Mouse (Mus musculus) hindbrain, embryonic 15.5 days (tissue): Measurements from ENCODE around the gene Mis18bp1. TPM values are rescaled to one million over a fixed set of nuclear protein-coding genes. Genes with fewer than 3 reads are reported as not detected.
"Not testable (repeated sequence)": the region's sequence is repeated elsewhere in the genome, so short reads cannot be mapped to it uniquely, and the experiment has no call there.

Source experiments
- ATAC-seq: fragments of 200-750 bp; cut with Nextera tagmentation; 2 replicates; pipeline ENCODE4 v1.8.0; 2017; ENCODE audit warnings: low read depth, moderate number of reproducible peaks, moderate TSS enrichment; ENCODE audit not compliant: low FRiP score
- H3K27ac ChIP-seq: fragments of 300-500 bp; sonication (generic); replicated peaks from 2 replicates; pipeline ENCODE4 v1.5.1; 2015; ENCODE audit warnings: mild to moderate bottlenecking, inconsistent platforms
- H3K27me3 ChIP-seq: fragments of 300-500 bp; sonication (generic); 2 replicates; pipeline ENCODE4 v1.6.1; 2015; ENCODE audit warnings: control low read depth, inconsistent platforms
- H3K36me3 ChIP-seq: fragments of 300-500 bp; sonication (generic); 2 replicates; pipeline ENCODE4 v1.6.1; 2015; ENCODE audit warnings: control low read depth, inconsistent platforms
- H3K4me1 ChIP-seq: fragments of 300-500 bp; sonication (generic); replicated peaks from 2 replicates; pipeline ENCODE4 v1.6.1; 2015; ENCODE audit warnings: control low read depth, inconsistent platforms
- H3K4me2 ChIP-seq: fragments of 300-500 bp; sonication (generic); 2 replicates; pipeline ENCODE4 v1.6.1; 2015; ENCODE audit warnings: moderate library complexity, mild to moderate bottlenecking, inconsistent platforms
- H3K4me3 ChIP-seq: fragments of 300-500 bp; sonication (generic); 2 replicates; pipeline ENCODE4 v1.5.1; 2015; ENCODE audit warnings: mild to moderate bottlenecking, inconsistent platforms
- H3K9ac ChIP-seq: fragments of 300-500 bp; sonication (generic); 2 replicates; pipeline ENCODE4 v1.6.1; 2015; ENCODE audit warnings: inconsistent platforms
- H3K9me3 ChIP-seq: fragments of 300-500 bp; sonication (generic); 2 replicates; pipeline ENCODE4 v1.6.1; 2016; ENCODE audit warnings: control low read depth, inconsistent platforms
- WGBS: fragments of 180-500 bp; shearing (Covaris S2); methylation state at CpG from one replicate; pipeline ENCODE4 v1.1.7; 2015; 5-methylcytosine and 5-hydroxymethylcytosine counted together
- polyA plus RNA-seq: library from polyadenylated mRNA; unstranded; fragments of >200 nt; fragmentation: Nextera tagmentation; extraction: Ambion mirVana; gene quantifications from 2 replicates; pipeline ENCODE4 v1.2.1, GENCODE M21; 2015

Gene Mis18bp1
- 12.0 and 13.2 TPM in 2 replicates for polyA plus RNA-seq

DNA sequence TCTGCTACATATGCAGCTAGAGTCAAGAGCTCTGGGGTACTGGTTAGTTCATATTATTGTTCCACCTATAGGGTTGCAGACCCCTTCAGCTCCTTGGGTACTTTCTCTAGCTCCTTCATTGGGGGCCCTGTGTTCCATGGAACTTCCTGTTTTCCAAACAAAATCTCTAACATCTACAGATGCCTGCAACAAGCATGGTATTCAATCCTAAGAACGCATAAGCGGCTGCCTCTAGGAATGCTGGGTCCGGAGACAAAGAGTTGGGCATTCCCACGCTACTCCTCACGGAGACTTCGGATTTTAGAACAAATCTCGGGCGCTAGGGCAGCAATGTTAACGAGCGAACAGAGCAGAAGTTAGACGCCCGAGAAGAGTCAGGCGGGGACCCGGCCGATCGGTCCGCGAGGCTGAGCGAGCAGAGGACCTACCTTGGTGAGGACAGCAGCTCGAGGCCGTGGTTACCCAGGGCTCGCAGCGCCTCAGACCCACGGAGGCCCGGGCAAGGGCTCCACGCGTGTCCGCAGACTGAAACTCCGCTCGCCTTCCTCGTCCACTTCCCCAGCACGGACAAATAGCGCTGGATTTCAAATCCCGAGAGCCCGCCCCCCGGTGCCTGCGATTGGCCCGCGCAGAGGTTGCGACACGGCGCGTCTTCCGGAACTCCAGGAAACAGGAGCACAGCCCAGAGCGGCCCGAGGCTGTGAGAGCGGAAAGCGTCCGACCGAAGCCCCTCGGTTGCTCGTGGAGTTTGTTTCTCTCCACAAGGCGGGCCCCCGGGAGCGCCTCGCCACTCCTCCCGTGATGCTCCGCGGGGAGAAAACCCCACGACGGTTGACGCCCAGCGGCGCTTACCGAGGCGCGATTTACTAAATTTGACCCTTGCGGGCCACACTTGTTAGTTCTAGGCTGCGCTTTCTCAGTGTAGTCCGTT is at the start of gene Mis18bp1:
Mis18bp1 (minus strand) TSS at position 584 of the 931 bp plus-strand sequence.
- no peaks in the 10 kb centered on the region for H3K36me3 ChIP-seq
- ATAC-seq, result peak; percentile 100
- peak within 1 kb of the TSS; percentile 89 for H3K4me2 ChIP-seq
- no peaks in the 10 kb centered on the region for H3K27me3 ChIP-seq
- H3K9ac ChIP-seq, result peak within 1 kb of the TSS; percentile 74
- H3K27ac ChIP-seq, result peak within 1 kb of the TSS; percentile 96
- 0 out of 2 replicates have a peak, but pooled peaks cover 7% of the 10 kb centered on the region for H3K4me1 ChIP-seq
- H3K4me3 ChIP-seq, result peak within 1 kb of the TSS; percentile 94
- no peaks in the 10 kb centered on the region for H3K9me3 ChIP-seq
- under 1% methylated on average over 70 of the region's 70 CpGs for WGBS

DNA sequence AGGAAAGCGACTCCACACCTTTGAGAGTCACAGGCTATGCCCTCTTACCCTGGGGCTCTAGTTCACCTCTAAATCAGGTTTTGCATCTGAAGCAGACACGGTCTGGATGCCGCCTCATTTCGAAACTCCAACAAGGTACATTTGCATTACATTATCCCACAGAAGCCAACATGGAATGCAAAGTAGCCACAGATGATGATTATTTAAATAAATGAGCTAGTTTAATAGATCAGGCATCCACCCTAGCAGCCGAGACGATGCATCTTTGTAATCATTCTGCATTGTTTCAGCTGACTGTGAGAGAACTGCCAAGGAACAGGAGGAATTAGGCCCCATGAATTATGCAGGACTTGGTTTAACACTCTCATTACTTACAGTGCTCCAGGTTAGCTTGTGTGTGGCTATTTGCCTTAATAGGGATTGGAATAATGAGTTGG is 44.0 kb upstream of the Mis18bp1 start:
- Histone ChIP-seq H3K9ac (no peak overlapping the region), H3K27ac (no peak overlapping the region), H3K27me3 (no peaks in the 10 kb centered on the region), H3K36me3 (no peaks in the 10 kb centered on the region), H3K4me1 (peaks cover 6% of the 10 kb centered on the region; the same call in 1 of the 2 replicates), H3K9me3 (no peaks in the 10 kb centered on the region), H3K4me2 (no peak overlapping the region; the same call in 1 of the 2 replicates), H3K4me3 (no peak overlapping the region)
- peak; percentile 81 for ATAC-seq
- WGBS, result 37% methylated on average over 6 of the region's 6 CpGs

DNA sequence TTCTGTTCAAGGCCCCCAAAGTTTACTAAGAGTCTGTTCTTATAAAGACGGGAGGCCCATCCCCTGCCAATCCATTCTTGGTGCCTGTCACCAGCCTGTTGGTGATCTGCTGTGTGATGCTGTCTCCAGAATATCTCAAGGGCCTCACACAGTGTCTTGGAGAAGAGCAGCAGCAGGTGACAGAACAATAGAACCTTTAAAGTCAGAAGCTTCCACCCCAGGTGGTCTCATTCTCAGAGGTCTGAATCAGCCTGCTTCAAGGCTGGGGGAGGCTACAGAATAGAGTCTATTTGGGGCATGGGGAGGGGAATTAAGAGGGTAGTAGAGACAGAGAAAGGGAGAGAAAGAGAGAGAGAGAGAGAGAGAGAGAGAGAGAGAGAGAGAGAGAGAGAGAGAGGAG is 34.0 kb upstream of the Mis18bp1 start:
- no peak for ATAC-seq
- no peaks in the 10 kb centered on the region for H3K4me1 ChIP-seq
- H3K36me3 ChIP-seq, result no peaks in the 10 kb centered on the region
- H3K9me3 ChIP-seq, result no peaks in the 10 kb centered on the region
- no peak overlapping the region for H3K4me3 ChIP-seq
- no peak overlapping the region for H3K4me2 ChIP-seq
- no peak overlapping the region for H3K27ac ChIP-seq
- 20% methylated on average over 1 of the region's 1 CpGs for WGBS
- no peaks in the 10 kb centered on the region for H3K27me3 ChIP-seq
- no peak overlapping the region for H3K9ac ChIP-seq

DNA sequence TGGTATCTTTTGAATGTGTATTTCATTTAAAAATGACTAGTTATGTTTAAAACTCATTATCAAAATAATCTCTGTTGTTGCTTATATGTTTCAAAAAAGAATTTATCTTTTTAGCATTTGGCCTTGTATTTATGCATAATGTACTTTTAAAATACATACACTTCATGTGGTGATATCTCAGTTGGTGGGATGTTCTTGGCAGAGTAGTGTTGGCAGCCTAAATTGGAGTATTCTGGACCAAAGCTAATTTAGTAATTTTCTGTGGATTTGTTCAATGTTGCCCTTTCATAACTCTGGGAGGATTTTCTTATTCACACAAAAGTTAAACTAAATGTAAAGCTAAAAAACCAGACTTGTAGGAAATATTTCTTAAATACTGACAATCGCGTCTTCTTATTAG is 29.4 kb upstream of the Mis18bp1 start:
- Histone ChIP-seq H3K4me1 (no peaks in the 10 kb centered on the region), H3K9me3 (no peaks in the 10 kb centered on the region), H3K36me3 (no peaks in the 10 kb centered on the region), H3K4me3 (no peak overlapping the region), H3K27ac (no peak overlapping the region), H3K4me2 (no peak overlapping the region), H3K9ac (no peak overlapping the region), H3K27me3 (no peaks in the 10 kb centered on the region)
- WGBS, result 96% methylated on average over 2 of the region's 2 CpGs
- no peak for ATAC-seq

DNA sequence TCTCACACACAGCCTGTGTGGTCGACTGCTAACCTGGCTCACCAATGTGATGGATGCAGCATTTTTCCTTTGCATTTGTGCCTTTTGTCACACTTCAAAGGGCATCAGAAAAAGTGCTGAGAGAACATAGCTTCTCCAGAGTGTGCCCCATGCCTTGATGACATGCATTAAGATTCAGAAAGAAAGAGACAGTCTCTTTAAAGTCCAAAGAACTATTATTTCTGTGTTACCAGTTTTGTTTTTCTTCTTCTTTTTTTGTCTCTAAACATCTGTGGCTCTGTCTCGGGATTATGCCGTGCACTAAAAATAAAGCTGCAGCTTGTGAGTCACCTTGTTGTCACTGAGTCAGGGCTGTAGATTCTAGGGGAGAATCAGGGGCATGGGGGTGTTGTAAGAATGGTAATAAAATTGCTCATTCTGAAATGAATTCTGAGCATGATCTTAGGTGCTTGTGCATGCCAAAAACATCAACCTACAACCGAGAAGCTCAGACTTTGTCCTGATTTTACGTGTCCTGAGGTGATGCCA is 21.7 kb upstream of the Mis18bp1 start:
- ATAC-seq, result no peak
- Histone ChIP-seq H3K4me3 (no peak overlapping the region), H3K36me3 (no peaks in the 10 kb centered on the region), H3K9me3 (no peaks in the 10 kb centered on the region), H3K4me2 (no peak overlapping the region), H3K27ac (no peak overlapping the region), H3K9ac (no peak overlapping the region), H3K4me1 (no peaks in the 10 kb centered on the region), H3K27me3 (no peaks in the 10 kb centered on the region)
- WGBS, result 68% methylated on average over 5 of the region's 5 CpGs

DNA sequence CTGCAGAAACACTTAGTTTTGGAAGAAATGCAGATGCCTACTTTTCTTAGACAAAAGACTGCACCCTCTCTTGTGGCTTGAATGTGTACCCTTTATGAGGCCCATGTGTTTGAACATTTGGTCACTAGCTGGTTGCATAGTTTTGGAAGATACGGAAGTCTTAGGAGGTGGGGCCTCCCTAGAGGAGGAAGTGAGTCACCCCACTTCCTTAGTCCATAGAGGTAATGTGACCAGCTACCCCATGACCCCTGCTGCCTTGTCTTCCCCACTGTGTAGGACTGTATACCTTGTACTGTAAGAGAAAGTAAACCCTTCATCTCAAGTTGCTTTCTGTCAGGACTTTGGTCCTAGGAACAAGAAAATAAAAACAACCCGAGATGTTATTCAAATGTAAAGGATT is 16.8 kb upstream of the Mis18bp1 start:
- Histone ChIP-seq H3K36me3 (no peaks in the 10 kb centered on the region), H3K4me2 (no peak overlapping the region), H3K27ac (no peak overlapping the region), H3K4me3 (no peak overlapping the region), H3K4me1 (no peaks in the 10 kb centered on the region), H3K9ac (no peak overlapping the region), H3K27me3 (no peaks in the 10 kb centered on the region), H3K9me3 (no peaks in the 10 kb centered on the region)
- ATAC-seq, result no peak
- WGBS, result 80% methylated on average over 2 of the region's 2 CpGs

DNA sequence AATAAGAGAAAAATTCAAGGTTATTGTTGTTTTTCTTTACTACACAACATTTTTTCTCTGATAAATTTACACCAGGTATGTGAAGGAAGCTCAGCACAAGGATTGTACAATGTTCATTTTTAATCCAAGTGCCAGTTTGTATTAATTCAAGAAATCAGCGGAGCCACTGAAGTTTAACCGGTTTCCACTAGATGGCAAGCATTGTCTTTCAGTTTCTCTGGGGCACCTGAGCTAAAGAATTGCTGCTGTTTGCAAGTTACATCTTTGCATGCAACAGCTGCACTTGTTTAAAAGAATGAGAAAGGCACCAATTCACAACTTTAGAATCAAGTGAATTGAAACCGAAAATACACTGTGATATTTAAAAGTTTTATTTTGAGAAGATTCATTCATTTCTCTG is 15.0 kb upstream of the Mis18bp1 start:
- no peak overlapping the region for H3K4me2 ChIP-seq
- H3K4me3 ChIP-seq, result no peak overlapping the region
- no peaks in the 10 kb centered on the region for H3K4me1 ChIP-seq
- no peaks in the 10 kb centered on the region for H3K9me3 ChIP-seq
- no peaks in the 10 kb centered on the region for H3K27me3 ChIP-seq
- H3K9ac ChIP-seq, result no peak overlapping the region
- H3K36me3 ChIP-seq, result no peaks in the 10 kb centered on the region
- no peak overlapping the region for H3K27ac ChIP-seq
- WGBS, result 57% methylated on average over 3 of the region's 3 CpGs
- no peak for ATAC-seq

DNA sequence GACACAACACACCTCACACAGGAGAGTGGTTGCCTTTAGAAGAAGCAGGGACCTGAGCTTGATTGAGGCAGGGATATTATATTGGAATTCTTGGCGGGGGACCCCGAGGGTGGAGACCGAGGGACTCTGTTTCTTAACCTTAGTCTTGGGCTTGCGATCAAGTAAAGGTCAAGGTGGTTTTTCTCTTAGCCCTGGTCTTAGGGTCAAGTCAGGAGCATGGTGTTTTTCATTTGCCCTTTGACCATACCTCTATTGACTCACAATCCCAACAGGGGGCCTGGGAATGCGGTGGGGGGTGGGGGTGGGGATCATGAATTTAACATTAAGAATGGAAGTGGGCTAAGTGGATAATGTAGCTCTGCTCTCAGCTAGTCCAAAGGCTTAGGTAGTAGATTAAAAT is 1.3 kb upstream of the Mis18bp1 start:
- no peaks in the 10 kb centered on the region for H3K27me3 ChIP-seq
- H3K4me2 ChIP-seq, result peak overlapping the region; percentile 89; the same call in 1 of the 2 replicates
- H3K27ac ChIP-seq, result 0 out of 2 replicates have a peak overlapping the region, but pooled peaks have one; percentile 96
- H3K4me1 ChIP-seq, result 0 out of 2 replicates have a peak, but pooled peaks cover 7% of the 10 kb centered on the region
- H3K9ac ChIP-seq, result no peak overlapping the region
- H3K36me3 ChIP-seq, result no peaks in the 10 kb centered on the region
- WGBS, result 90% methylated on average over 5 of the region's 5 CpGs
- no peak overlapping the region for H3K4me3 ChIP-seq
- H3K9me3 ChIP-seq, result no peaks in the 10 kb centered on the region
- no peak for ATAC-seq

DNA sequence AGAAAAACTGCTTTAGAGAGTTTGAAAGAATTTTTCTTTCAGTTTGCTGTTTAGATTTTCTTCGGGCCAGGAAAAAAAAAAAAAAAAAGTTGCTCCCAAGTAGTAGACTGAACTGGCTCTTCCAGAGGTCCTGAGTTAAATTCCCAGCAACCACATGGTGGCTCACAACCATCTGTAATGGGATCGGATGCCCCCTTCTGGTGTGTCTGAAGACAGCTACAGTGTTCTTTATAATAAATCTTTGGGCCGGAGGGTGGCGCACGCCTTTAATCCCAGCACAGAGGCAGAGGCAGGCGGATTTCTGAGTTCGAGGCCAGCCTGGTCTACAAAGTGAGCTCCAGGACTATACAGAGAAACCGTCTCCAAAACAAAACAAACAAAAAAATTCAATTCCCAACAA is 555 bp upstream of the Mis18bp1 start:
- Histone ChIP-seq H3K4me2 (peak overlapping the region; percentile 89), H3K9ac (peak overlapping the region; percentile 74; the same call in 1 of the 2 replicates), H3K4me3 (peak overlapping the region; percentile 94), H3K27ac (peak overlapping the region; percentile 96)
- not testable (repeated sequence) for H3K4me1 ChIP-seq, H3K9me3 ChIP-seq, H3K36me3 ChIP-seq, H3K27me3 ChIP-seq
- WGBS, result 31% methylated on average over 8 of the region's 8 CpGs
- peak; percentile 43; the same call in 1 of the 2 replicates for ATAC-seq

DNA sequence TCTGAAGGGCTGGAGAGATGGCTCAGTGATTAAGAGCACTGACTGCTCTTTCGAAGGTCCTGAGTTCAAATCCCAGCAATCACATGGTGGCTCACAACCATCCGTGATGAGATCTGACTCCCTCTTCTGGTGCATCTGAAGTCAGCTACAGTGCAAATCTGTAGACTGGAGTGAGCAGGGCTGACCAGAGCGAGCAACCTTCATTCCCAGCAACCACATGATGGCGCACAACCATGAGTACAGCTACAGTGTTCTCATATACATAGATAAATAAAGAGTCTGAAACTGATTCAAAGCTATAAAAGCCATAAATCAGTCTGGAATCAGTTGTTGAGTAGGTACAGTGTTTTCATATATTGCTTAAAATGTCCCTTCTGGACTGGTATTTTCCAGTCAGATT is 36.3 kb downstream of the Mis18bp1 start:
- 94% methylated on average over 4 of the region's 4 CpGs for WGBS
- not testable (repeated sequence) for ATAC-seq, H3K27me3 ChIP-seq

DNA sequence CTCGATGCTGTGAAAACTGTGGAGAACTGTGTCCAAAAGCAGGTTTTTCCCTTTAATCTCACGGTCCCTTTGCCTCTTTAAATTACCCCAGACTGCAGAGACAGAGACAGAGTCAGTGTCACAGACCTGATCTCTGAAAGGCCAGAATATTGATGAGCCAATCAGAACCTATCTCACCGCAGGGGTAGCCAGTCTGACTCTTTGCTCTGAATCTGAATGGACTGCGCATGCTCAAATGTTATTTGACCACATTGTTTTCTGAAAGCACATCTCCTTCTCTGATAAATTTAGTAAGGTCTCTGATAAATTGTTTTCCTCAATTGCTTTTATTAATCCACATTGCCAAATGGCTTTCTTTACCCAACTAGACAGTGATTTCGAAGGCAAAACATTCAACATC is 53.0 kb downstream of the Mis18bp1 start:
- Histone ChIP-seq H3K27ac (no peak overlapping the region), H3K4me2 (no peak overlapping the region), H3K4me1 (no peaks in the 10 kb centered on the region), H3K4me3 (no peak overlapping the region), H3K27me3 (no peaks in the 10 kb centered on the region), H3K9ac (no peak overlapping the region), H3K9me3 (no peaks in the 10 kb centered on the region), H3K36me3 (peaks cover 55% of the 10 kb centered on the region)
- no peak for ATAC-seq
- 88% methylated on average over 5 of the region's 5 CpGs for WGBS

More for the DNA sequence above, 36.3 kb downstream of the Mis18bp1 start:
- not testable (repeated sequence) for H3K9me3 ChIP-seq, H3K27ac ChIP-seq, H3K9ac ChIP-seq, H3K4me1 ChIP-seq, H3K4me3 ChIP-seq, H3K36me3 ChIP-seq, H3K4me2 ChIP-seq

DNA sequence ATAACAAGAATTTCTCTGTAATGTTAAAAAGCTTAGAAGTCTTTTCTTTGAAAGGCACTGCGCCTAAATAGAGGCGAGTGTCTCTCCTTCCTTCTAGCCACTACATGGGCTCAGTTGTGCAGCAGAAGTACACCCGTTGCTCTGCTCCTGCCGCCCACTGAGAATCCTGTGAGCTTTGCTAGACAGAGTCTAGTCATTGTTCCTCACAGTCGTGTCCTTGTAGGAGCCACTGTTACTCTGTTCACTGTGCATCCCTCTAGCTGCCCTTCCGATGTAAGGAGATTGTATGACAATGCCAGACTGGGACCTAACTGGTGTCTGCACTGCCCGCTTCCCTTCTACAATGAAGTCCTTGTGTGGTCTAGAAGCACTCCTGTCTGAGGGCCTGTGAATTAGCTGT is 53.4 kb downstream of the Mis18bp1 start:
- Histone ChIP-seq H3K27me3 (no peaks in the 10 kb centered on the region), H3K9me3 (no peaks in the 10 kb centered on the region), H3K4me1 (no peaks in the 10 kb centered on the region), H3K27ac (no peak overlapping the region), H3K4me2 (no peak overlapping the region), H3K4me3 (no peak overlapping the region), H3K36me3 (peaks cover 53% of the 10 kb centered on the region), H3K9ac (no peak overlapping the region)
- 83% methylated on average over 7 of the region's 7 CpGs for WGBS
- no peak for ATAC-seq
